Mouse (Mus musculus) lung, postnatal 25 days (tissue): ENCODE results near the gene Pcp4l1.

Experiments
- DNase-seq: peaks from one replicate; pipeline ENCODE4 v3.0.0; 2022; ENCODE audit warnings: low spot score

Gene Pcp4l1

GRCm38 (mm10) chr1:171221281-171222193 lies 25.5 kb upstream of the Pcp4l1 start:
- DNase-seq = no peak

- peak; percentile 87 for DNase-seq
Observed at GRCm38 (mm10) chr1:171220871-171221270, 24.8 kb upstream of the Pcp4l1 start.

GRCm38 (mm10) chr1:171216241-171216955 lies 20.3 kb upstream of the Pcp4l1 start:
- no peak for DNase-seq

GRCm38 (mm10) chr1:171213801-171214496 lies 17.9 kb upstream of the Pcp4l1 start, which contains the start of gene Nr1i3:
Nr1i3 (plus strand) TSS chr1:171213970.
- no peak for DNase-seq

- DNase-seq = no peak
Observed at GRCm38 (mm10) chr1:171212854-171213253, 16.8 kb upstream of the Pcp4l1 start.

- DNase-seq = no peak
Observed at GRCm38 (mm10) chr1:171209409-171209808, 13.3 kb upstream of the Pcp4l1 start.

GRCm38 (mm10) chr1:171205704-171206493 lies 9.8 kb upstream of the Pcp4l1 start:
- DNase-seq = no peak

- DNase-seq = no peak
Observed at GRCm38 (mm10) chr1:171204249-171204644, 8.2 kb upstream of the Pcp4l1 start.

- no peak for DNase-seq
Observed at GRCm38 (mm10) chr1:171203471-171204248, 7.6 kb upstream of the Pcp4l1 start.

GRCm38 (mm10) chr1:171200769-171201168 lies 4.7 kb upstream of the Pcp4l1 start:
- DNase-seq = no peak

- DNase-seq = no peak
Observed at GRCm38 (mm10) chr1:171199532-171199931, 3.5 kb upstream of the Pcp4l1 start.

GRCm38 (mm10) chr1:171195046-171195822 lies 834 bp downstream of the Pcp4l1 start:
- no peak for DNase-seq

- DNase-seq = no peak
Observed at GRCm38 (mm10) chr1:171193911-171194830, 1.9 kb downstream of the Pcp4l1 start.

GRCm38 (mm10) chr1:171193093-171193840 lies 2.8 kb downstream of the Pcp4l1 start:
- no peak for DNase-seq

- DNase-seq = no peak
Observed at GRCm38 (mm10) chr1:171192283-171192682, 3.8 kb downstream of the Pcp4l1 start.

- no peak for DNase-seq
Observed at GRCm38 (mm10) chr1:171190832-171191231, 5.2 kb downstream of the Pcp4l1 start.

GRCm38 (mm10) chr1:171189476-171190114 lies 6.5 kb downstream of the Pcp4l1 start:
- DNase-seq = no peak

- DNase-seq = no peak
Observed at GRCm38 (mm10) chr1:171189046-171189445, 7.0 kb downstream of the Pcp4l1 start.
